Mouse (Mus musculus): ENCODE results near the gene Errfi1.

DNA sequence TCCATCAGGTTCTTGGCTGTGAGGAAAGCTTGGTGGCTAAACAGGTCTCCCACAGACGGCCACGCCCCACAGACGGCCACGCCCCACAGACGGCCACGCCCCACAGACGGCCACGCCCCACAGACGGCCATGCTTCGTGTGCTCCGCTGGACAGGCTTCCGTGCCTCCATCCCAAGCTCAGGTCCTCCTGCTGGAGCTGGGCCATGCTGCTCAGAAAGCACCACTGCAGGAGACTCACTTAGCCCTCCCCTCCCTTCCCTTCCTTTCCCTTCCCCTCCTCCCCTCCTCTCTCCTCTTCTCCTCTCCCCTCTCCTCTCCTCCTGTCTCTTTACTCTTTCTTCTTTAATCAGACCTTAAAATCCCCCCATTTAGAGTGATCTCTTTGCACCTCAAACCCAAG, 16.8 kb upstream of the Errfi1 start:
- TF ChIP-seq CTCF (conservative IDR thresholded peaks at IDR 0.05; ENCODE audit: insufficient read depth, insufficient read length, low read depth, low read length) = no peak
- no peak for TF ChIP-seq POLR2A (IDR thresholded peaks at IDR 0.05; ENCODE audit: low read depth, low read length)

Data from kidney, adult 2 months (tissue).